Mouse (Mus musculus) cerebellum, adult (tissue): ENCODE measurements around the gene Cox5b.
A peak's percentile ranks its signal among the peaks of the same experiment; 100 is the strongest.
"Not testable (repeated sequence)": the region's sequence is repeated elsewhere in the genome, so short reads cannot be mapped to it uniquely, and the experiment has no call there.

Source experiments
- ATAC-seq: cut with Nextera tagmentation; 2 replicates; pipeline ENCODE4 v1.9.2; 2017; ENCODE audit warnings: mild to moderate bottlenecking, moderate library complexity, mixed read lengths; ENCODE audit not compliant: insufficient number of reproducible peaks, low FRiP score, low TSS enrichment

The Cox5b gene

DNA sequence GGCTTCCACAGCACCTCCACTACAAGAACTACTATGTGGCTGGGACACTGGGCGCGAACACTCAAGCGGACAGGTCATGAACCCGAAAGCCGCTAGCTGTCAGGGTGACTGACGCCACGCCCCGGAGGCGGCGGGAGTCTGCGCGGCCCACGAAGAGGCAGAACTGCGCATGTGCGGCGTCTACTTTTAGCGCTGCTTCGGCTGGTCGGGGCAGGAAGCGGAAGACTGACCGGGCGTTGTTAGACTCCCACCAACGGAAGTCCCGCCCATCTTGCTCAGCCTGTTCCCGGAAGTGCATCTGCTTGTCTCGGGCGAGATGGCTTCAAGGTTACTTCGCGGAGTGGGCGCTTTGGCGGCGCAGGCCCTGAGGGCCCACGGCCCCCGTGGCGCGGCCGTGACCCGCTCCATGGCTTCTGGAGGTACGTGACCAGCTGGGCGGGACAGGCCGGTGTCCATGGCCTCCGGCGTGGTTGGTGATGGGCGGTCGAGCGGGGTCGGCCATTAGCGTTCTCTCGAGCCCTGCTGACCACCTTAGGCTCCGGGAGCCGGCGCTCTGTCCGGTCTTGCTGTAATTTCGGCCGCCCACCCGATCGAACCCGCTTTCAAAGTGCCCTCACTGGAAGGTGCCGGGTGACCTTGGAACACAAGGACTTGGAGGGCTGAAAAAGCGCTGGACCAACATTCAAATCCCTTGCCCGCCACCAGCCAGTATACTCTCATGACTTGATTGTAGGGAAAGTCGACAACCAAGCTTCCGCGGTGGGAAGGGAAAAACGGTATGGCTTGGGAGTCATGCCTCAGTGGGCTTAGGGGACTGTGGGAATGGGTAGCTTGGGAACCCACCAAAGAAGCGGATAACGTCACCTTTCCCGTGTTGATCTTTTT, at the start of gene Cox5b:
TSS of gene Cox5b (plus strand) at position 179 of the 885 bp plus-strand sequence.
- ATAC-seq = peak; percentile 95

- no peak for ATAC-seq
Measured at GRCm38 (mm10) chr1:36643957-36644614, 47.2 kb upstream of the Cox5b start.

DNA sequence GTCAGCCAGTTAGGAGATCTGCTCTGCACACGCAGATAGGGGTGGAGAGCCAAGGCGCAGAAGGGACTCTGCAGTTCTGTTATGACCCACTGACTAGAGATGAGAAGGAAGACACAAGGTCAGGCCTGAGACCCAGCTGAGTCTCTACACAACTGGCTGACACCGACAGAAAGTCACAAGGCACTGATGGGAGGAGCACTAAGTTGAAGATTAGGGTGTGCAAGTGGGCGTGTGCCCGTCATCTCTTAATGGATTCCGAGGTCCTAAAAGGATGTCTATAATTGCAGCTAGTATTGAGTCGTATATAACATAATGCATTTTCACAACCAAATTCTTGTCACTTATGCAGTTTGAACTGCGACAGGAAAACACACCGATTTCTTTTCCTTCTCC, 46.6 kb upstream of the Cox5b start:
- ATAC-seq = no peak

DNA sequence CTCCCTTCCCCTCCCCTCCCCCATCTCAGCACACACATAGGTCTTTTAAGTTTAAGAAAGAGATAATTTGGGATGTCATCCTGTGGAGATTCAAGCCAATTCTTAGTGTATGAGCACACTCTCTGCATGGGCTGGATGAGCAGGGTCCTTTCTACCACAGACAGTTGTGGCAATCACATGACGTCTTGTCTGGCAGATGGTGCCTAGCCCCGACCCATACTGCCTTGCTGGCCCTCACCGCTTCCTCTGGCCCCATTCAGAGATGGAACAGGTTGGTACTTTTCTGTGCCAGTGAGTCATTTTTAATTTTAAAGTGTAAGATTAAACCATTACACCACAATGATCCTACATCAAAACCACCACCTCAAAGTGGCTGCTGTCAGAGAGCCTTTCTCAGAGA, 45.0 kb upstream of the Cox5b start:
- no peak for ATAC-seq

GRCm38 (mm10) chr1:36647631-36648030, 43.6 kb upstream of the Cox5b start:
- ATAC-seq = no peak

GRCm38 (mm10) chr1:36655039-36655438, 36.2 kb upstream of the Cox5b start:
- ATAC-seq = no peak

GRCm38 (mm10) chr1:36656233-36656632, 35.0 kb upstream of the Cox5b start:
- no peak for ATAC-seq

DNA sequence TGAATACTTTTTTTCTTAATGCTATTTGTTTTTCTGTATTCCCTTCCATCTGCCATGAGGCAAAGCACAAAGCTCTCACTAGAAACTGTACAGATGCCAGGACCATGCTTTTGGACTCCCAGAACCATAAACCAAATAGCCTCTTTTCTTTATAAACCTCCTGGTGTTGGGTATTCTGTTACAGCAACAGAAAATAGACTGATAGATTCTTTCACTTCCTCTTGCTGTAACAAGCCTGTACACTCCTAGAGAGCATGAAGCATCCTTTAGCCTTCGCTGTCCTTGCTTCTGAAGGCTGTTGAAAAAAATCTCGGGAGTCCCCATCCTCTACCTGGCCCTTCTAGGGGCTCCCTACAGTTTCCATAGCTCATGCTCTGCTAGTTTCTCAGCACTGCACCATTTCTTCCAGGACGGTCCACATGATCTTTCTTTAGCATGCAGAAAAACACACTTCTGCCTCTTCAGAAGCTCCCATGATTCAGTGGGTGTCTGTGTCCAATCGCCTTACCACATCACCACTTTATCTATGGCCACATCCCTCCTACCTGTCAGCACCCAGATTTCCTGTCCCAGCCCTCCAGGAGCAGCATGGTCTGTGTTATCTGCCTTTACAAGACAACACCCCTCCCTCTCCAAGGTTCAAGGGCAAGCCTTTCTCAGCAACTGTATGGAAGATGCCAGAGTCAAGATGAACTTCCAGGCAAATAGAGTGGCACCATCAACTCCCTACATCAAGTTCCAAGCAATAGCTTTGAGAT, 33.4 kb upstream of the Cox5b start:
- ATAC-seq = no peak

DNA sequence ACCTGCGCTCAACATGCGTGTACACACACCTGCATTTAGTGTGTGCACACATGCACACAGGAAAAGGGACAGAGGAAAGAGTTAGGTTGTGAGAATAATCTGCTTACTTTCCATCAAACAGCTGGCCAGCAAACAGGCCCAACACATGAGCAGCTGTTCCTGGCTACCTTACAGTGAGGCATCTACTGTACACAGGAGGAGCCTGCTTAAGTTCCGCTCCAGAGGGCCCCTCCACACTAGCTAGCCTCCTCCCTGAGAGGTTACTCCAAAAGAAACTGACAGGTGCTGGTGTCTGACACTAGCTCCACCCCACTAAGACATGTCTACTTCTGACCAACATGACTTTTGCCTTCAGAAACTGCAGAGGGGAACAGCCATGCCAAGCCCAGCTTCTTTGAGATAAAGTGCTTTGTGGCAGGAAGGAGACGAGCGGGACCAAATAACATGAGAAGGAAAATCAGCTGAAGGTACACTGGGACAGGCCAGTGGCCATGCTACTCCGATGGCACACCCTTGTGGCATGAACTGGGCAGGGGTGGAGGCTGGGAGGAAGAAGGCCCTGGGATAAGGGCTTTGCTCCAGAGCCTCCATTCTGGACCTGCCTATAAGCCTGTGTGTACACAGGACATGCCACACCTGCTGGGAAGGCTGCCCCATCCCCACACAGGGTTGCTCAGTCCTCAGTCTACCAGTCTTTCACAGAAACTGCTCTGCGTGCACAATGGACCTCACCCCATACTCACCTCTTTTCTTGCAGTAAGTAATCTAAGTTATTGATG, 32.4 kb upstream of the Cox5b start:
- no peak for ATAC-seq

GRCm38 (mm10) chr1:36664457-36664856, 26.8 kb upstream of the Cox5b start:
- ATAC-seq = peak; percentile 20; the same call in 1 of the 2 replicates

DNA sequence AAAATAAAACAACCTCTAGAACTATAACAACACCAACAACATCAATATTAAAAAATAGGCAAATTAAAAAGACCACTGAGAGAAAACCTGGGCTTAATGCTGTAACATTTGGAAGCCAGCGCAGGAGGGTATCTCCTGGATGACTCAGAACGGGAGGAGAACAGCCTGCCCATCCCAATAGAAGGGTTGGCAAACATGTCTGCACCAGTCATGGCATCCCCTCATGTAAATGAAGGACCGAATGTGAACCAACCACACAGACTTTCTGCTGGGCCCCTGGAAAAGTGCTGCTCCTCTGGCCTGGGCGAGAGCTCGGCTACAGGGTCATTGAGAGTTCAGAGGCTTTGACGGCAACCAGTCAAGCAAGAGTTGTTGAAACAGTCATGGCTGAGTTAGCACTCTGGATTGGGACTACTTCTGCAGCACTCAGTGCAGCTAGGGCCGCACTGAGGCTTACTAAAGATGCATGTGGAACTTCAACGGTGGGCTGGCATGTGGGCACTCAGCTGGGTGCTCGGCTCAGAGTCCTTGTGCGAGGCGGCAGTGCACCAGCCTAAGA, 26.0 kb upstream of the Cox5b start:
- no peak for ATAC-seq

GRCm38 (mm10) chr1:36665934-36666333, 25.3 kb upstream of the Cox5b start:
- ATAC-seq = no peak

GRCm38 (mm10) chr1:36668007-36668406, 23.2 kb upstream of the Cox5b start:
- ATAC-seq = not testable (repeated sequence)

DNA sequence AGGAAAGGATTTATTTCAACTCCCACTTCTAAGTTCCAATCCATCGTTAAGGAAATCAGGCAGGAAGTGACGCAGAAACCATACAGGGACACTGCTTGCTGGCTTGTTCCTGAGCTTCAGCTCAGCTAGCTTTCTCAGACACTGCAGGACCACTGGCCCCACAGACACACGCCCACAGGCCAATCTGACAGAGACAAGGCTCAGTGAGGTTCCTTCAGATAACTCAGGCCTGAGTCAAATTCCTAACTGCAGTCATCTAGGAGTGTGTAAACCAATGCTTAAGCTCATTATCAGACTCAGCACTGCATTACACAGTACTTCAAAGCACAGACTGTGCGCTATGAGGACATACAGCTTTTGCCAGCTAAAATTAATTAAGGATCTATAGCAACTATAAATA, 21.0 kb upstream of the Cox5b start:
- ATAC-seq = no peak

DNA sequence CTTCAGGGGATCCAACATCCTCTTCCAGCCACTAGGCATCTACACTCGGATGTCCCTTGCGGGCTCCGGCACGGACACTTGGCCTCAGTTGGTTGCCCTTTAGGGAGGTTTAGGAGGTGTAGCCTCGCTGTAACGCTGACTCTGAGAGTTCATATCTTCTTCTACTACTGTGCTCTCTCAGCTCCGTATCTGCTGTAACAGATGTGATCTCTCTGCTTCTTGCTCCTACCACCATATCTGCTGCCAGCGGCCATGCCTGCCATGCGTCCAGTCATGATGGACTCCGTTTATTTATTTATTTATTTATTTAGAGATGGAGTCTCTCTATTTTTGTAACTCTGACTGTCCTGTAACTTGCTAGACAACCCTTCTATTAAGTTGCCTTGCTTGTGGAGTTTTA, 20.0 kb upstream of the Cox5b start:
- ATAC-seq = no peak

DNA sequence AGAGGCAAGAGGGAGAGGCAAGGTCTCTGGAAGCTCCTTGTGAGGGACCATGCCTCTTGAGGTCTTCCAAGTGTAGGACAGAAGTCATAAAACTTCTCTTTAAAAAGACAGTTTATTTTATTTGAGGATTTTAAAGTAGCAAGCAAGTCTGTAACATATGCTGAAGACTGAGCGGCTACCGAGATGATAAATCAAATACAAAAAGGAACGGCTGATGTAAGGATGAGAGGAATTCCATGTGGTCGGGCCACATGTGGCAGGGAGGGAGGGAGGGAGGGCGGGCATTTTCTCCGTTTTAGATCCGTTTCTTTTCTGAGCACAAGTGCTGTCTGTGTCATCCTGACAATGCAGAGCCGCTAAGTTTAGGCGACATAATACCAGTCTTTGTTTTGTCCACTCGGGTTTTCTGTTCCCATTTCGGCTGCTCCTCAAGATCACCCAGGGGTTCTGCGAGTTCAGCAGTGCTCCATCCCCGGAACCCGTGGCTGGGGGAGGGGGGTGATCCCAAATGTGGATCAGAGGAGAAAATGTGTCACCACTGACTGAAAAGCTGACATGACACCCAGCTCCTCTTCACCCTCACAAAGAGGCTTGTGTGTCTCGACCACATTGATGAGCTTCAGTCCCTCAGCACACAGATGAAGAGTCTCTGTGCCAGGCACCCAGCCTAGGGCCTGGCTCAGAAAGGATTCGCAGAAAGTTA, 18.4 kb upstream of the Cox5b start:
- no peak for ATAC-seq

DNA sequence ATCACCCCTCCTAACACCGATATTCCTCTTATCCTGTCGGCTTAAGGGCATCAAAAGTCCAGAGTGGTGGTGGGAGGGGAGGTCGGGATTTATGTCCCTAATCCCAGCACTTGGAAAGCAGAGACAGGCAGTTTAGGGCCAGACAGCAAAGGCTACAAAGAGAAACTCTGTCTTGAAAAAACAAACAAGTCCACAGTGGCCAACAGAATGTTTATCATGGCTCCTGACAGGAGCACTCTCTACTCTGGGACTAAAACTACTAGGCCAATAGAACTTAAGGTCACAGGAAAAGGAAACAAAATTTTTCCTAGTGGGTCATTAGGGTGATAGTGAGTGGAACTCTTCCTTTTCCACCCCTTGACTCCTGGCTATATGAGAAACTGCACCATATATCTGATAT, 16.3 kb upstream of the Cox5b start:
- ATAC-seq = no peak

- no peak for ATAC-seq
Measured at GRCm38 (mm10) chr1:36680893-36681292, 10.4 kb upstream of the Cox5b start.

- ATAC-seq = no peak
Measured at GRCm38 (mm10) chr1:36682620-36683355, 8.5 kb upstream of the Cox5b start, which contains the start of gene Fam178b. Fam178b (minus strand) TSS chr1:36683183.
